Mouse (Mus musculus) hindbrain, embryonic 14.5 days (tissue): ENCODE data around the gene 9130008F23Rik. TPM values are rescaled to one million over a fixed set of nuclear protein-coding genes. Genes with fewer than 3 reads are reported as not detected.

ENCODE experiments used
- ATAC-seq: fragments of 200-750 bp; cut with Nextera tagmentation; 2 replicates; pipeline ENCODE4 v1.8.0; 2017; ENCODE audit warnings: moderate number of reproducible peaks, mild to moderate bottlenecking, moderate TSS enrichment, moderate library complexity; ENCODE audit not compliant: low FRiP score
- DNase-seq: peaks from one replicate; pipeline ENCODE4 v3.0.0-alpha.2; 2015; ENCODE audit warnings: low spot score
- H3K27ac ChIP-seq: fragments of 300-500 bp; sonication (generic); 2 replicates; pipeline ENCODE4 v1.5.1; 2014; ENCODE audit warnings: mild to moderate bottlenecking, moderate library complexity
- H3K27me3 ChIP-seq: fragments of 300-500 bp; sonication (generic); 2 replicates; pipeline ENCODE4 v1.6.1; 2014; ENCODE audit warnings: mild to moderate bottlenecking, low read length, mixed read lengths; ENCODE audit not compliant: control insufficient read depth, insufficient read depth
- H3K36me3 ChIP-seq: fragments of 300-500 bp; sonication (generic); replicated peaks from 2 replicates; pipeline ENCODE4 v1.6.1; 2014; ENCODE audit not compliant: control insufficient read depth, insufficient read depth
- H3K4me1 ChIP-seq: fragments of 300-500 bp; sonication (generic); replicated peaks from 2 replicates; pipeline ENCODE4 v1.6.1; 2014; ENCODE audit warnings: antibody characterized with exemption, low read length, mixed read lengths; ENCODE audit not compliant: control insufficient read depth, insufficient read depth
- H3K4me2 ChIP-seq: fragments of 300-500 bp; sonication (generic); replicated peaks from 2 replicates; pipeline ENCODE4 v1.6.1; 2014; ENCODE audit warnings: mild to moderate bottlenecking, moderate library complexity
- H3K4me3 ChIP-seq: fragments of 300-500 bp; sonication (generic); replicated peaks from 2 replicates; pipeline ENCODE4 v1.5.1; 2014; ENCODE audit warnings: mild to moderate bottlenecking, low read length
- H3K9ac ChIP-seq: fragments of 300-500 bp; sonication (generic); 2 replicates; pipeline ENCODE4 v1.6.1; 2014
- H3K9me3 ChIP-seq: fragments of 300-500 bp; sonication (generic); 2 replicates; pipeline ENCODE4 v1.6.1; 2016; ENCODE audit warnings: low read length; ENCODE audit not compliant: control insufficient read depth
- WGBS: fragments of 180-500 bp; shearing (Covaris S2); extraction: QIAGEN DNeasy Blood & Tissue Kit; methylation state at CpG from one replicate; pipeline ENCODE4 v1.1.7; 2014; 5-methylcytosine and 5-hydroxymethylcytosine counted together
- polyA plus RNA-seq: library from polyadenylated mRNA; unstranded; fragments of >200 nt; fragmentation: Nextera tagmentation; extraction: Ambion mirVana; gene quantifications from 2 replicates; pipeline ENCODE4 v1.2.1, GENCODE M21; 2014

Gene 9130008F23Rik
- polyA plus RNA-seq = 0.33 and 0.74 TPM in 2 replicates

DNA sequence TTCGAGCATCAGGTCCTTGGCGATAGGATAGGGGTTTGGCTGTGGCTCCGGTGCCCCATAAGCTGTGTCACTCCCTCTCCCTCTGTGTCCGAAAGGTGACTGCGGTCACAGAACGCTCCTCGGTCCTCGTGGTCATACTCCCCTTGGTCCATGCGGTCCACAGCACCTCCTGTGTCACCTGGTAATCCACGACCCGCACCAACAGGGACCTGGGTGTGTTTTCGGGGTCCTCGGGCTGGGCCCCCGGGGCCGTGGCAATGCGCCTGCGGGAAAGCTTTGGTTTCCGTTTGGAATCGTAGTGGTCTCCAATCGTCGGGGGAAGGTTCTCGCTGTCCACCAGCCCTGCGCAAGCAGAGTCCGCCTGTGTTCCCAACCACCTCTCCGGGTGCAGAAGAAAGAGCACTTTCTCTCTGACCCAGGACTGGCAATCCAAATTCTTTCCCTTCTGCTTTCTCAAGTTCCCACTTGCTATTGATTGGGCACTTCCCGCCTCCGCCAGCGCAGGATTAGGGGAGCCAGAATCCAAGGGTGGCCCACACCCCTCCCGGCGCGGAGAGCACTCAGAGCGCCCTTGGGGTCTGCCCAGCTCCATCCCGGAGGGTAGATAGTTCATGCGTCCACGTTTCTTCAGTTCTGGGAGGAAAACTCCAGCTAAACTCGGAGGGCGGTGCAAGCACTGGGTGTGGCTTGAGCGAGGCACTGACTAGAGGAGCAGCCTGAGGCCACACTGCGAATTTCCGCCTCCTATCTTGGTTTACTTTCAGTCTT, at the start of gene 9130008F23Rik:
Gene 9130008F23Rik, minus strand, starts transcription at position 636 of the 768 bp plus-strand sequence.
- Histone ChIP-seq H3K9me3 (no peaks in the 10 kb centered on the region), H3K27ac (no peak within 1 kb of the TSS), H3K4me1 (peaks cover 6% of the 10 kb centered on the region; the same call in 1 of the 2 replicates), H3K4me3 (peak within 1 kb of the TSS; percentile 52), H3K27me3 (peaks cover 4% of the 10 kb centered on the region; the same call in 1 of the 2 replicates), H3K9ac (peak within 1 kb of the TSS; percentile 55), H3K4me2 (peak within 1 kb of the TSS; percentile 92), H3K36me3 (no peaks in the 10 kb centered on the region)
- ATAC-seq (peak; percentile 75), DNase-seq (peak; percentile 24)
- under 1% methylated on average over 40 of the region's 40 CpGs for WGBS

DNA sequence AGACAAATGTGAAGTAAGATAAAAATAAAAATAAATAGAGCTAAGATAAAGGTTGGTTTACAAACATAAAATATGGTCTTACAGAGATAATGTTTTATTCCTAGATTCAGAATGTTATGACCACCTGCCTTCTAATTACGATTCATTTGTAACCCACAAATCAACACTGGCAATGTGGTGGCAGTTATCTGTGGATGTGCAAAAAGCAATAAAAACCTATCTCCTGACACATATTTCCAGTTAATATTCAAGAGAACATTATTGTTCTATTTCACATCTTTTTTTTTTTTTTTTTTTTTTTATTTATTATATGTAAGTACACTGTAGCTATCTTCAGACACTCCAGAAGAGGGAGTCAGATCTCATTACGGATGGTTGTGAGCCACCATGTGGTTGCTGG, 35.1 kb upstream of the 9130008F23Rik start:
- no peak for ATAC-seq
- WGBS = 100% methylated on average over 1 of the region's 2 CpGs
- Histone ChIP-seq H3K27ac (no peak overlapping the region), H3K4me2 (no peak overlapping the region), H3K27me3 (no peaks in the 10 kb centered on the region), H3K36me3 (no peaks in the 10 kb centered on the region), H3K4me3 (no peak overlapping the region), H3K4me1 (no peaks in the 10 kb centered on the region), H3K9me3 (no peaks in the 10 kb centered on the region), H3K9ac (no peak overlapping the region)
- DNase-seq = no peak

DNA sequence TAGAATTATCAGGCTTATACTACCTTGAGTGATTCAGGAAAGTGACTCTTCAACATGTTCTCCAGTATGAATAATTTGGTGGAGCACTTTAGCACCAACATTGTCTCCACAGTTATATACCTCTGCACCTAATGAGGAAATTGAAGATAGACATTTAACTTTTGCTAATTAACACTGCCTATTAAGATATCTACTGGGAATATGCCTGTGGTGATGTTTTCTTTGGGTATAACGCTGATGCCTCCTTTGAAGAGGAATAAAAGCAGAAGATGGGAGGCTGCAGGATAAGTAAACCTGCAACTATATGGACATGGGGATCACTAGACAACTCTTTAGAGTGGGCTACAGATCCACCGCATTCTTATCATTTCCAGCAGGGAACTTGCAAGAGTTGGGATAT, 33.9 kb upstream of the 9130008F23Rik start, which contains the start of gene Glyatl3:
Gene Glyatl3, minus strand, starts transcription at position 101 of the 400 bp plus-strand sequence.
- no peaks in the 10 kb centered on the region for H3K4me1 ChIP-seq
- no peaks in the 10 kb centered on the region for H3K36me3 ChIP-seq
- H3K9ac ChIP-seq = no peak within 1 kb of the TSS
- H3K4me3 ChIP-seq = no peak within 1 kb of the TSS
- no peaks in the 10 kb centered on the region for H3K27me3 ChIP-seq
- WGBS = 97% methylated on average over 2 of the region's 2 CpGs
- ATAC-seq = no peak
- no peaks in the 10 kb centered on the region for H3K9me3 ChIP-seq
- H3K4me2 ChIP-seq = no peak within 1 kb of the TSS
- no peak for DNase-seq
- H3K27ac ChIP-seq = no peak within 1 kb of the TSS

DNA sequence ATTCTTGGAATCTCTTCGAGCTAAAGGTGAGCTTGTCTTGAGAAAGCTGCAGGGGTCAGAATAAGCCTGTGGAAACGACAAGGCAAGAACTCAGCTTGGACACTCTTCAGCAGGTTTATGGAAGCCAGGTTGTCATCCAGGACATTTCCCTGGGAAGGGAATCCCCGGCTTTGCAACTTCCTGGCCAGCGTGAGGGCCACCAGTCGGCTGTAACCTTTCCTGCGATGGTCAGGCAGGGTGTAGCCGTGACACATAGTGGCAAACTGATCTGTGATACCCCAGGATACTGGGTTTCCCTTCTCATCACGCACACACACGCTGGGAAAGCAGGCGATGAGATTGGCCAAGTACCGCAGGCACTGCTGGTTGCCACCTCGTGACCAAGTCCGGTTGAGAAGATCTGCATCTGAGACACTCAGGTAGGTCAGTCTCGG, 24.4 kb upstream of the 9130008F23Rik start:
- no peaks in the 10 kb centered on the region for H3K27me3 ChIP-seq
- peak overlapping the region; percentile 43 for H3K4me2 ChIP-seq
- H3K27ac ChIP-seq = no peak overlapping the region
- no peaks in the 10 kb centered on the region for H3K36me3 ChIP-seq
- peaks cover 3% of the 10 kb centered on the region; the same call in 1 of the 2 replicates for H3K4me1 ChIP-seq
- H3K9ac ChIP-seq = no peak overlapping the region
- WGBS = 14% methylated on average over 14 of the region's 14 CpGs
- no peaks in the 10 kb centered on the region for H3K9me3 ChIP-seq
- peak overlapping the region; percentile 15; the same call in 1 of the 2 replicates for H3K4me3 ChIP-seq
- DNase-seq = no peak
- ATAC-seq = no peak

DNA sequence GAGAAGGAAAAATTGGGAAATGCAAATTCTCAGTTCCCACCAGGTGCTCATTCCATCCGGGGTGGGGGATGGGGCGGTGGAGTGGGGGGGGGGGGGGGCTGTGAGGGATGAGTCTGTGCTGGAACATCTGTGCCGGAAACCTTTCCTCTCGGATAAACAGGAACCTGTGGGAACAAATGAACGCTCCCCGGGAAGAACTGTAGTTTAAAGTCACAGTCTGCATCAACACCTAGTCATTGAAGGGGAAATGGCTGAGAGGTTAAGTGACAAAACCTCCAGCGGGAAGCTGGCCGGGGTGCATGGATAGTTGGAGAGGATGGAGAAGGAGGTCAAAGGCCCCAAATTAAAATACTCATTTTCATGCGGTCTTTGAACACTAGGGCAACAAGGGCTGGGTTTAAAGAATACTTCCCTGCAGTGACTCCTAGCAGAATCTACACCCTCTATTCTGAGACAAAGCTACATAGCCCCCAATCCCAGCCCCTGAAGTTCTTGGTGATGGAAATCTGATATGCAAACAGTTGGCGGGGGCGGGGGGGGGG, 23.8 kb upstream of the 9130008F23Rik start:
- no peaks in the 10 kb centered on the region for H3K27me3 ChIP-seq
- H3K9ac ChIP-seq = no peak overlapping the region
- ATAC-seq (no peak), DNase-seq (no peak)
- H3K4me3 ChIP-seq = no peak overlapping the region
- peaks cover 3% of the 10 kb centered on the region; the same call in 1 of the 2 replicates for H3K4me1 ChIP-seq
- no peaks in the 10 kb centered on the region for H3K9me3 ChIP-seq
- 8% methylated on average over 11 of the region's 11 CpGs for WGBS
- H3K4me2 ChIP-seq = peak overlapping the region; percentile 43; the same call in 1 of the 2 replicates
- no peaks in the 10 kb centered on the region for H3K36me3 ChIP-seq
- no peak overlapping the region for H3K27ac ChIP-seq

DNA sequence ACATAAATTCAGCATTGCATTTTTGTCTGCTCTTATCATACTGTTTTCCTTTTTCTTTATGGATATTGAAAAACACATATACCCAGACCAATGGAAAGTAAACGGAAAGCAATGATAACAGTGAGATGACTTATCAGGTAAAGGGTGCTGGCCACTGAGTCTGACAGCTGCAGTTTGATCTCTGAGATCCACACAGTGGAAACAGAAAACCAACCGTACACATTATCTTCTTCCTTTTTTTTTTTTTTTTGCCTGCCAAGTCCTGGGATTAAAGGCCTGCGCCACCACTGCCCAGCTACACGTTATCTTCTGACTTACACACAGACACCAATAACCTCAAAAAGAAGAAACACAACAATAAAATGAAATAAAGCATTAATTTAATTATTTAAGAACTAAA, 23.0 kb upstream of the 9130008F23Rik start:
- ATAC-seq (no peak), DNase-seq (no peak)
- WGBS = 71% methylated on average over 4 of the region's 4 CpGs
- no peaks in the 10 kb centered on the region for H3K27me3 ChIP-seq
- no peaks in the 10 kb centered on the region for H3K36me3 ChIP-seq
- H3K27ac ChIP-seq = no peak overlapping the region
- H3K4me2 ChIP-seq = no peak overlapping the region
- H3K9me3 ChIP-seq = no peaks in the 10 kb centered on the region
- no peak overlapping the region for H3K4me3 ChIP-seq
- peaks cover 3% of the 10 kb centered on the region; the same call in 1 of the 2 replicates for H3K4me1 ChIP-seq
- no peak overlapping the region for H3K9ac ChIP-seq

DNA sequence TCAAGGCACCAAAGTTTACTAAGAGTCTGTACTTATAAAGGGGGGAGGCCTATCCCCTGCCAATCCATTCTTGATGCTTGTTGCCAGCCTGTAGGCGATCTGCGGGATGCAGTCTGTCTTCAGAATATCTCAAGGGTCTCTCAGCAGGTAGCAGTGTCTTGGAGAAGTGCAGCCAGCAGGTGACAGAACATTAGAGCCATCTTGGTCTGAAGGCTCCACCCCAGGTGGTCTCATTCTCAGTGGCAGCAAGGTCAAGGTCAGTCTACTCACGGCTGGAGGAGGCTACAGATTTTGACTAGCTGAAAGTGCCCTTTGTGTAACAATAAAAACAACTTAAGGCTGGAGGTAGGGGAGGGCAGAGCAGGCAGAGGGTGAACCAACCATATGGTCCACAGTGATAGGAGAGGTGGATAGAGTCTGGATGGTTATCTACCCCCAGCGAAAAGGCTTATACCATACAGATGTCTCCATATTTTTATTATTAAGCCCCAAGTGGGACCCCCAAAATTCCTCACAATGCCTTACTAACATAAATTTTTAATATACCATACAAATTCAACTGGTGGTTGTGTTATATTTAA, 19.5 kb upstream of the 9130008F23Rik start:
- H3K36me3 ChIP-seq = no peaks in the 10 kb centered on the region
- no peaks in the 10 kb centered on the region for H3K9me3 ChIP-seq
- no peak overlapping the region for H3K4me3 ChIP-seq
- no peak overlapping the region for H3K27ac ChIP-seq
- 36% methylated on average over 4 of the region's 4 CpGs for WGBS
- ATAC-seq = no peak
- no peak overlapping the region for H3K4me2 ChIP-seq
- H3K4me1 ChIP-seq = peaks cover 3% of the 10 kb centered on the region; the same call in 1 of the 2 replicates
- H3K9ac ChIP-seq = no peak overlapping the region
- DNase-seq = no peak
- H3K27me3 ChIP-seq = no peaks in the 10 kb centered on the region

DNA sequence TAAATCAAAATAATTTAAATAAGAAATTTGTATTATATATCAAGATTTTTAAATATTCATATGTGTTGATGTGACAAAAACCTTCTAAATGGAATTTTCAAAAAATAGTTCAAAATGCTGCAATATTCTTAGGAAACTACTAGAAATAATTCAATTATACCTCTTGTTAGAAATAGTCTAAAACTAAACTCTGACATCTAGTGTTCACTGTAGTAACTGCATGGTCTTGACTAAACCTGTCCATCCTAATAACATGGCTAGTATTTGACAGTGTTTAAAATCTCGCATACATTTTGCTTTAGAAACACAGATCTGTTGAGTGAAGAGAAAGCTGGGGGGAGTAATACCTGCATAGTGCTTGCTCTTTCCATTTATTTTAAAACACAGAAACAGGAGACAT, 16.5 kb upstream of the 9130008F23Rik start:
- no peaks in the 10 kb centered on the region for H3K9me3 ChIP-seq
- ATAC-seq (no peak), DNase-seq (peak; percentile 76)
- no peak overlapping the region for H3K27ac ChIP-seq
- H3K36me3 ChIP-seq = no peaks in the 10 kb centered on the region
- H3K4me2 ChIP-seq = no peak overlapping the region
- WGBS = 63% methylated on average over 1 of the region's 1 CpGs
- no peaks in the 10 kb centered on the region for H3K27me3 ChIP-seq
- no peak overlapping the region for H3K4me3 ChIP-seq
- no peaks in the 10 kb centered on the region for H3K4me1 ChIP-seq
- no peak overlapping the region for H3K9ac ChIP-seq

DNA sequence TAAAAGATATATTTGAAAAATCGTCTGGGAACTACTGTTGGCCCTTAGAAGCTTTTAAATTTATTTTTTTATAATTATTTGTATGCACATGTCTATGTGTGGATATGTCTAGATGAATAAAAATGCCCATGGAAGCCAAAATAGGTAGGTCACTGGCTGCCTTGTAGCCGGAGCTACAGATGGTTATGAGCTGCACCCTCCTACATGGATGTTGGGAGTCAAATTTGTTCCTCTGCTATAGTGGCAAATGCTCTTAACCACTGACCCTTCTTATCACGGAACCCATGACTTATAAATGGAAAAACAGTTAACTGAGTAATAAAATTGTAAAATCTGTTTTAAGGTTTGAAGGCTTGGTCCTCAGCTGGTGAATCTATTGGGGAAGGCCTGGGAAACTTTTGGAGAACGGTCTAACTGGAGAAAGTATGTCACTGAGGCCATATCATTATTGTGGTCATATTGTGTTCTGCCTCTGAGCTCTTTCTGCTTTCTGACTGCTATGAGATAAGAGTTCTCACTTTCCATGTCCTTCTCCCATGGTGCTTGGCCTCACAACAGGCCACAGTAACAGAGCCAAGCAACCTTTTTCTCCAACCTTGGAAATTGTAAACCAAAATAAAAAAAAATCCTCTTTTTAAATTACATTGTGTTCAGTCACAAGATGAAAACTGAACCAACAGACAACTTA, 7.6 kb upstream of the 9130008F23Rik start:
- no peaks in the 10 kb centered on the region for H3K9me3 ChIP-seq
- no peaks in the 10 kb centered on the region for H3K4me1 ChIP-seq
- no peak for DNase-seq
- H3K4me2 ChIP-seq = no peak overlapping the region
- no peaks in the 10 kb centered on the region for H3K36me3 ChIP-seq
- no peaks in the 10 kb centered on the region for H3K27me3 ChIP-seq
- H3K9ac ChIP-seq = no peak overlapping the region
- no peak overlapping the region for H3K4me3 ChIP-seq
- ATAC-seq = no peak
- WGBS = 85% methylated on average over 4 of the region's 4 CpGs
- no peak overlapping the region for H3K27ac ChIP-seq
